Mouse (Mus musculus): Measurements from ENCODE around the gene Chrm1.

DNA sequence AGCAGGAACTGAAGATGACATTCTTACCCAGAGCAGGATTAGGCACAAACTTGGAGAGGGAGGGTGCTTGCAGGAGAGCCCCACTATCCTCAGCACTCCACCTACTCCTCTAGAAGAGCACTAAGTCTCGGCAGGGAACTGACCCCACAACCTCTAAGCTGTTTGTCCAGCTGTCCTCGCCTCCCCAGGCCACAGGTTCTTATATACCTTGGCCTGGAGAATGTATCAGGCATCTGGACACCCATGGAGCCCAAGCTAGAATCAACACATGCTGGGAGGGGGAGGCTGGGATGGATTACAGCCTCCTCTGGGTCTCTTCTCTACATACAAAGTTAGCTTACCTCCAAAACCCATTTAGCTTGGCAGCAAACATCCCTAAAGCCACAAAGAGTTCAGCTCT, 49.2 kb upstream of the Chrm1 start:
- no peak for TF ChIP-seq POLR2A (IDR thresholded peaks at IDR 0.05; ENCODE audit: low read depth, low read length)
- TF ChIP-seq CTCF (IDR thresholded peaks at IDR 0.05; ENCODE audit: extremely low read depth, insufficient read length, insufficient replicate concordance, low read depth, low read length), result no peak
